In genomic region chr5:37251596-37251995, GRCm38 (mm10) we compare ENCODE assay signal across 17 mouse cellular contexts. TPM values are rescaled to one million over a fixed set of nuclear protein-coding genes. Genes with fewer than 3 reads are reported as not detected.
DNase-seq lines count a peak whose midpoint lies in the region; ATAC-seq and TF ChIP-seq lines count a peak whose summit lies in the region.
"Had no signal": no experiment of that assay in that cellular context is flagged by ENCODE, and none has a peak within 500 bp of the region (broad histone marks: within the 10 kb centered on the region; RNA-seq: fewer than 3 reads in every experiment).

No protein-coding gene starts in this region.

- TF ChIP-seq CTCF in hindbrain, postnatal 0 days (IDR thresholded peaks at IDR 0.05; ENCODE audit: low read depth): no peak

- no peak overlapping the region for H3K27ac ChIP-seq in hindbrain, postnatal 0 days
- no peak overlapping the region for H3K27ac ChIP-seq in hindbrain, embryonic 12.5 days
- H3K27ac ChIP-seq in neural tube, embryonic 13.5 days (replicated peaks): peak overlapping the region; percentile 13; the same call in 1 of the 2 replicates
- H3K27ac ChIP-seq in neural tube, embryonic 15.5 days (replicated peaks): no peak overlapping the region
- H3K27ac ChIP-seq: embryonic facial prominence, embryonic 10.5 days; heart, embryonic 10.5 days had no signal

- no peaks in the 10 kb centered on the region for H3K27me3 ChIP-seq in hindbrain, postnatal 0 days (ENCODE audit: insufficient read depth, low read length)
- H3K27me3 ChIP-seq in hindbrain, embryonic 12.5 days: no peaks in the 10 kb centered on the region
- no peaks in the 10 kb centered on the region for H3K27me3 ChIP-seq in neural tube, embryonic 13.5 days
- no peaks in the 10 kb centered on the region for H3K27me3 ChIP-seq in neural tube, embryonic 15.5 days (replicated peaks)

- no peak overlapping the region for H3K9ac ChIP-seq in hindbrain, postnatal 0 days (replicated peaks; ENCODE audit: low read length)
- no peak overlapping the region for H3K9ac ChIP-seq in hindbrain, embryonic 12.5 days
- H3K9ac ChIP-seq in neural tube, embryonic 13.5 days: no peak overlapping the region
- no peak overlapping the region for H3K9ac ChIP-seq in neural tube, embryonic 15.5 days (replicated peaks)

- H3K36me3 ChIP-seq in hindbrain, postnatal 0 days (ENCODE audit: insufficient read depth, low read length): no peaks in the 10 kb centered on the region
- H3K36me3 ChIP-seq in hindbrain, embryonic 12.5 days: peaks cover 10% of the 10 kb centered on the region; the same call in 1 of the 2 replicates
- H3K36me3 ChIP-seq in neural tube, embryonic 13.5 days: peaks cover 22% of the 10 kb centered on the region
- H3K36me3 ChIP-seq in neural tube, embryonic 15.5 days: peaks cover 16% of the 10 kb centered on the region; the same call in 1 of the 2 replicates
- H3K36me3 ChIP-seq: embryonic facial prominence, embryonic 10.5 days; heart, embryonic 10.5 days had no signal

- H3K9me3 ChIP-seq in hindbrain, postnatal 0 days (ENCODE audit: low read length): no peaks in the 10 kb centered on the region
- no peaks in the 10 kb centered on the region for H3K9me3 ChIP-seq in hindbrain, embryonic 12.5 days (replicated peaks)
- no peaks in the 10 kb centered on the region for H3K9me3 ChIP-seq in neural tube, embryonic 13.5 days
- H3K9me3 ChIP-seq in neural tube, embryonic 15.5 days (replicated peaks): no peaks in the 10 kb centered on the region
- H3K9me3 ChIP-seq: embryonic facial prominence, embryonic 10.5 days; heart, embryonic 10.5 days had no signal

- H3K4me2 ChIP-seq in hindbrain, postnatal 0 days (ENCODE audit: low read depth, low read length): 0 out of 2 replicates have a peak overlapping the region, but pooled peaks have one; percentile 1
- H3K4me2 ChIP-seq in hindbrain, embryonic 12.5 days (replicated peaks): no peak overlapping the region
- H3K4me2 ChIP-seq in neural tube, embryonic 13.5 days: no peak overlapping the region
- no peak overlapping the region for H3K4me2 ChIP-seq in neural tube, embryonic 15.5 days

- ATAC-seq in hindbrain, postnatal 0 days: no peak
- no peak for ATAC-seq in hindbrain, embryonic 12.5 days (ENCODE audit: low FRiP score)
- ATAC-seq in neural tube, embryonic 13.5 days (ENCODE audit: low read depth): no peak
- no peak for ATAC-seq in neural tube, embryonic 15.5 days (ENCODE audit: low FRiP score)
- peak; percentile 32 for ATAC-seq in inflammation-experienced regulatory T-cells, adult 6 months
- ATAC-seq: forebrain, embryonic 14.5 days had no signal

- 69% methylated on average over 3 of the region's 3 CpGs for WGBS in hindbrain, postnatal 0 days
- WGBS in hindbrain, embryonic 12.5 days: 84% methylated on average over 3 of the region's 3 CpGs
- WGBS in neural tube, embryonic 13.5 days: 71% methylated on average over 3 of the region's 3 CpGs
- WGBS in neural tube, embryonic 15.5 days: 72% methylated on average over 3 of the region's 3 CpGs

- no peak for DNase-seq in hindbrain, postnatal 0 days (ENCODE audit: low spot score)
- DNase-seq in thymus, postnatal 4 days: peak; percentile 38
- DNase-seq: adrenal gland, adult 8-10 months; adrenal gland, postnatal 36 days; cerebellum, adult 2 months; cerebellum, postnatal 10 days; gastrocnemius, postnatal 10 days; heart, adult 18-20 months; heart, postnatal 10 days; heart, postnatal 4 days had no signal

- peaks cover 23% of the 10 kb centered on the region for H3K4me1 ChIP-seq in hindbrain, postnatal 0 days (ENCODE audit: insufficient read depth, low read length)
- H3K4me1 ChIP-seq in hindbrain, embryonic 12.5 days: peaks cover 70% of the 10 kb centered on the region
- peaks cover 87% of the 10 kb centered on the region for H3K4me1 ChIP-seq in neural tube, embryonic 13.5 days (replicated peaks)
- peaks cover 84% of the 10 kb centered on the region for H3K4me1 ChIP-seq in neural tube, embryonic 15.5 days

- no peak overlapping the region for H3K4me3 ChIP-seq in hindbrain, postnatal 0 days (ENCODE audit: low read length)
- H3K4me3 ChIP-seq in hindbrain, embryonic 12.5 days: no peak overlapping the region
- no peak overlapping the region for H3K4me3 ChIP-seq in neural tube, embryonic 13.5 days
- H3K4me3 ChIP-seq in neural tube, embryonic 15.5 days (replicated peaks): no peak overlapping the region
- H3K4me3 ChIP-seq: embryonic facial prominence, embryonic 10.5 days; heart, embryonic 10.5 days had no signal

RNA-seq across cellular contexts. Expression of gene Crmp1, which starts 9.9 kb away (rescaled TPM):
- total RNA-seq in hindbrain, postnatal 0 days (2014; rRNA removed): 1,015 and 1,414 TPM in 2 replicates
- polyA plus RNA-seq in hindbrain, postnatal 0 days (2015; fragmentation: Nextera tagmentation; extraction: Ambion mirVana): 607 and 697 TPM in 2 replicates
- polyA plus RNA-seq in hindbrain, embryonic 12.5 days (2016; fragmentation: Nextera tagmentation; extraction: Ambion mirVana): 497 and 557 TPM in 2 replicates
- 739 and 776 TPM in 2 replicates for polyA plus RNA-seq in neural tube, embryonic 13.5 days (2015; fragmentation: Nextera tagmentation; extraction: Ambion mirVana)
- polyA plus RNA-seq in neural tube, embryonic 15.5 days (2015; fragmentation: Nextera tagmentation; extraction: Ambion mirVana): 679 and 807 TPM in 2 replicates
- 10 to 100 TPM in 2 of 3 experiments, 1 to 10 TPM in 1; 9.3 to 31.3 (median 12.3) TPM for polyA plus RNA-seq in inflammation-experienced regulatory T-cells, adult 6 months (2017; shearing (Covaris generic))

Comparison
In these comparisons a context has a peak if more than half of its experiments do, and no peak if none do; other contexts are left out.
1. RNA of gene Crmp1, which starts 9.9 kb away (polyA plus RNA-seq): 679 to 807 TPM in neural tube, embryonic 15.5 days, 739 to 776 TPM in neural tube, embryonic 13.5 days, 607 to 697 TPM in hindbrain, postnatal 0 days and 497 to 557 TPM in hindbrain, embryonic 12.5 days; 9.3 to 31.3 TPM in inflammation-experienced regulatory T-cells, adult 6 months; every median in the first group is over 10 times any median in the second.